Mouse (Mus musculus): ENCODE data around the gene Erp27.

GRCm38 (mm10) chr6:136964609-136965510 lies 42.9 kb upstream of the Erp27 start:
- TF ChIP-seq MAFK (IDR thresholded peaks at IDR 0.05; ENCODE audit: borderline replicate concordance, low read depth, low read length) (no peak), EP300 (IDR thresholded peaks at IDR 0.05; ENCODE audit: low read depth in 1 of 2, low read length in 2 of 2) (no peak), GABPA (IDR thresholded peaks at IDR 0.05; ENCODE audit: low read depth, low read length) (no peak), GATA1 (IDR thresholded peaks at IDR 0.05; ENCODE audit: low read depth, low read length) (no peak), CTCF (IDR thresholded peaks at IDR 0.05 in 2 of 3, conservative IDR thresholded peaks at IDR 0.05 in 1 of 3; ENCODE audit: control insufficient read depth in 1 of 3, insufficient read depth in 1 of 3, low read depth in 2 of 3, low read length in 3 of 3, poor library complexity in 1 of 3, severe bottlenecking in 1 of 3) (peak in 1 of 3 experiments; percentile 14; a peak in 2 of 6 replicates), TBP (IDR thresholded peaks at IDR 0.05; ENCODE audit: low read depth, low read length) (no peak), MYC (IDR thresholded peaks at IDR 0.05; ENCODE audit: low read depth, low read length) (no peak), UBTF (IDR thresholded peaks at IDR 0.05; ENCODE audit: borderline replicate concordance, insufficient read depth, low read depth, low read length) (no peak), MXI1 (IDR thresholded peaks at IDR 0.05; ENCODE audit: low read depth, low read length) (no peak), E2F4 (IDR thresholded peaks at IDR 0.05; ENCODE audit: borderline replicate concordance, low read depth, low read length) (no peak), CHD2 (IDR thresholded peaks at IDR 0.05; ENCODE audit: low read length) (no peak), RAD21 (IDR thresholded peaks at IDR 0.05; ENCODE audit: low read depth, low read length) (no peak; the same call in 1 of the 2 replicates)
